Mouse (Mus musculus): ENCODE measurements at regions not wholly inside any gene's neighbourhood (a gene's known extent, or its start where the extent isn't known, plus 50 kb on each side); places are given as distances from the start of the nearest gene placed in this dataset.

DNA sequence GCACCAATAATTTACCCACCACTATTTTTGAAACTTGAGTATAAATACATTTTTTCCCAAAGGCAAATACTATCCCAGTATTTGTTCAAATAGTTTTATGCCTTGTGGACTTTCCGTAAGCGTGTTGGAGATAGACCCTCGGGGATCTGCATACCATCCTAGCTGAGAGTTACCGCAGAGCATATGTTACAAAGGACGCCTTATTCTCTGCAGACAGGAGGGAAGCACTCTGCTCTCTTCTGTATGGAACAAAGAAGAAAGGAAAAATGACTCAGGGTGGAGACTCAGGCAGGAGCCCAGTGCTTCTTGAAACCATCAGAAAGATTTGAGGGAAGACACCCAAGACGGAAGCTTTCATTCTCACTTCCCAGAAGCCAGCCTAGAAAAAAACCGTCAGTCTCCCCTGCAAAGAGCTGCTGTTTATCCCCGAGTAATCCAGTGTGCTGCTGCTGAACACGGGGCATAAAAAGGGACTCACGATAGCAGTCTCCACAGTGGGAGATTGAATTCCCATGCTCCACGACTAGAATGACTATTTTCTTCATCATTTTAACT lies 200.2 kb upstream of the Runx1 start:
- Histone ChIP-seq H3K36me3 (ENCODE audit: control insufficient read depth, insufficient read depth, low read length) (no peaks in the 10 kb centered on the region), H3K4me3 (ENCODE audit: insufficient read depth, low read depth, low read length) (no peak overlapping the region), H3K4me1 (ENCODE audit: control insufficient read depth, insufficient read depth, low read length) (no peaks in the 10 kb centered on the region), H3K27me3 (replicated peaks; ENCODE audit: control insufficient read depth, insufficient read depth, low read length) (no peaks in the 10 kb centered on the region), H3K27ac (ENCODE audit: insufficient read depth, low read depth, low read length) (no peak overlapping the region)
- WGBS, result 72% methylated on average over 11 of the region's 11 CpGs
- TF ChIP-seq CTCF (conservative IDR thresholded peaks at IDR 0.05; ENCODE audit: insufficient read depth, insufficient read length, low read depth, low read length) (no peak), POLR2A (IDR thresholded peaks at IDR 0.05; ENCODE audit: low read depth, low read length) (no peak)
- peak; percentile 8 for DNase-seq

- H3K4me1 ChIP-seq (ENCODE audit: control insufficient read depth, insufficient read depth, low read length), result no peaks in the 10 kb centered on the region
- H3K4me3 ChIP-seq (ENCODE audit: insufficient read depth, low read depth, low read length), result no peak overlapping the region
- no peak for DNase-seq
- no peak overlapping the region for H3K27ac ChIP-seq (ENCODE audit: insufficient read depth, low read depth, low read length)
- TF ChIP-seq POLR2A (IDR thresholded peaks at IDR 0.05; ENCODE audit: low read depth, low read length) (no peak), CTCF (conservative IDR thresholded peaks at IDR 0.05; ENCODE audit: insufficient read depth, insufficient read length, low read depth, low read length) (no peak)
- no peaks in the 10 kb centered on the region for H3K36me3 ChIP-seq (ENCODE audit: control insufficient read depth, insufficient read depth, low read length)
- H3K27me3 ChIP-seq (replicated peaks; ENCODE audit: control insufficient read depth, insufficient read depth, low read length), result no peaks in the 10 kb centered on the region
- WGBS, result 69% methylated on average over 7 of the region's 7 CpGs
Observed at GRCm38 (mm10) chr16:93019800-93020555, 194.0 kb upstream of the Runx1 start.

- Histone ChIP-seq H3K36me3 (ENCODE audit: control insufficient read depth, insufficient read depth, low read length) (no peaks in the 10 kb centered on the region), H3K4me1 (ENCODE audit: control insufficient read depth, insufficient read depth, low read length) (no peaks in the 10 kb centered on the region), H3K4me3 (ENCODE audit: insufficient read depth, low read depth, low read length) (no peak overlapping the region), H3K27me3 (replicated peaks; ENCODE audit: control insufficient read depth, insufficient read depth, low read length) (no peaks in the 10 kb centered on the region), H3K27ac (ENCODE audit: insufficient read depth, low read depth, low read length) (no peak overlapping the region)
- no peak for DNase-seq
- WGBS, result 48% methylated on average over 5 of the region's 5 CpGs
- TF ChIP-seq POLR2A (IDR thresholded peaks at IDR 0.05; ENCODE audit: low read depth, low read length) (no peak), CTCF (conservative IDR thresholded peaks at IDR 0.05; ENCODE audit: insufficient read depth, insufficient read length, low read depth, low read length) (no peak)
Observed at GRCm38 (mm10) chr16:93018766-93019165, 192.8 kb upstream of the Runx1 start.

DNA sequence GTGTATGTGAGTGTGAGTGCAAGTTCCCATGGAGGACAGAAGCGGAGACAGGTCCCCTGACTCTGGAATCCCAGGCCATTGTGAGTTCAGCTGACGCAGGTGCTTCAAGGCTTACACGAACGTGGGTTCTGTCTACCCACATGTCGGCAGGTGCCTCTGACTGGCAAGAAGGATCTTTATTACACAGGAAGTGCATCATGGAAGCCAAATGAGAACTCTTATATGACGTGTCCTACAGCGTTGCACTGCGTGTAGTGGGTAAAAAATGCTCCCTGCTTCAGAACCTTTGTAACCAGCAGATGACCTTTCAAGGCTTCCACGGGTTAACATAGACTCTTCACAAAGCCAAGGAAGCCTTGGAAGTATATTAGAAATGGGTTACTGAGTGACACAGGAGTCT lies 191.1 kb upstream of the Runx1 start:
- Histone ChIP-seq H3K36me3 (ENCODE audit: control insufficient read depth, insufficient read depth, low read length) (no peaks in the 10 kb centered on the region), H3K27ac (ENCODE audit: insufficient read depth, low read depth, low read length) (no peak overlapping the region), H3K27me3 (replicated peaks; ENCODE audit: control insufficient read depth, insufficient read depth, low read length) (no peaks in the 10 kb centered on the region), H3K4me1 (ENCODE audit: control insufficient read depth, insufficient read depth, low read length) (no peaks in the 10 kb centered on the region), H3K4me3 (ENCODE audit: insufficient read depth, low read depth, low read length) (no peak overlapping the region)
- TF ChIP-seq CTCF (conservative IDR thresholded peaks at IDR 0.05; ENCODE audit: insufficient read depth, insufficient read length, low read depth, low read length) (no peak), POLR2A (IDR thresholded peaks at IDR 0.05; ENCODE audit: low read depth, low read length) (no peak)
- 91% methylated on average over 9 of the region's 9 CpGs for WGBS
- no peak for DNase-seq

DNA sequence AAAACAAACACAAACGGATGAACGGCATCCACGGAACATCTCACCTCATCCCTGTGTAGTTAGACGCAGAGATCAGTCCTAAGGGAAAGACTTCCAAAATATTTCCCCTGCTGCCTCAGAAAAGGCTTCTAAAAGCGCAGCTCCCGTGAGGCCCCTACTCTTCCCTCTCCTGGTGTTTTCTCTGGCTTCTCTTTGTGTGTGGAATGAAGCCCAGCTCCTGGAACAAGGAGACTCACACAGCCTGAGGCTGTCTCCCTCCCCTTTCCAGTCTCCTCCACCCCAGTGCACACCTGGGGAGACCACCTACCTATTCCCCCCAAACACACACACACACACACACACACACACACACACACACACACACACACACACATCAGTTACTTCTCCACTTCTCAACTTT lies 189.7 kb upstream of the Runx1 start:
- Histone ChIP-seq H3K27me3 (replicated peaks; ENCODE audit: control insufficient read depth, insufficient read depth, low read length) (no peaks in the 10 kb centered on the region), H3K4me3 (ENCODE audit: insufficient read depth, low read depth, low read length) (no peak overlapping the region), H3K27ac (ENCODE audit: insufficient read depth, low read depth, low read length) (no peak overlapping the region), H3K36me3 (ENCODE audit: control insufficient read depth, insufficient read depth, low read length) (no peaks in the 10 kb centered on the region), H3K4me1 (ENCODE audit: control insufficient read depth, insufficient read depth, low read length) (no peaks in the 10 kb centered on the region)
- TF ChIP-seq POLR2A (IDR thresholded peaks at IDR 0.05; ENCODE audit: low read depth, low read length) (no peak), CTCF (conservative IDR thresholded peaks at IDR 0.05; ENCODE audit: insufficient read depth, insufficient read length, low read depth, low read length) (no peak)
- 61% methylated on average over 6 of the region's 6 CpGs for WGBS
- no peak for DNase-seq

GRCm38 (mm10) chr16:93014991-93015390 lies 189.0 kb upstream of the Runx1 start:
- H3K36me3 ChIP-seq (ENCODE audit: control insufficient read depth, insufficient read depth, low read length), result no peaks in the 10 kb centered on the region
- no peak overlapping the region for H3K4me3 ChIP-seq (ENCODE audit: insufficient read depth, low read depth, low read length)
- no peak for TF ChIP-seq POLR2A (IDR thresholded peaks at IDR 0.05; ENCODE audit: low read depth, low read length)
- no peak for TF ChIP-seq CTCF (conservative IDR thresholded peaks at IDR 0.05; ENCODE audit: insufficient read depth, insufficient read length, low read depth, low read length)
- H3K4me1 ChIP-seq (ENCODE audit: control insufficient read depth, insufficient read depth, low read length), result no peaks in the 10 kb centered on the region
- no peak overlapping the region for H3K27ac ChIP-seq (ENCODE audit: insufficient read depth, low read depth, low read length)
- WGBS, result 65% methylated on average over 9 of the region's 9 CpGs
- H3K27me3 ChIP-seq (replicated peaks; ENCODE audit: control insufficient read depth, insufficient read depth, low read length), result no peaks in the 10 kb centered on the region
- DNase-seq, result no peak

- no peaks in the 10 kb centered on the region for H3K4me1 ChIP-seq (ENCODE audit: control insufficient read depth, insufficient read depth, low read length)
- TF ChIP-seq CTCF (conservative IDR thresholded peaks at IDR 0.05; ENCODE audit: insufficient read depth, insufficient read length, low read depth, low read length) (no peak), POLR2A (IDR thresholded peaks at IDR 0.05; ENCODE audit: low read depth, low read length) (no peak)
- no peaks in the 10 kb centered on the region for H3K27me3 ChIP-seq (replicated peaks; ENCODE audit: control insufficient read depth, insufficient read depth, low read length)
- DNase-seq, result no peak
- H3K36me3 ChIP-seq (ENCODE audit: control insufficient read depth, insufficient read depth, low read length), result no peaks in the 10 kb centered on the region
- no peak overlapping the region for H3K27ac ChIP-seq (ENCODE audit: insufficient read depth, low read depth, low read length)
- no peak overlapping the region for H3K4me3 ChIP-seq (ENCODE audit: insufficient read depth, low read depth, low read length)
- WGBS, result 44% methylated on average over 8 of the region's 8 CpGs
Observed at GRCm38 (mm10) chr16:93013881-93014280, 187.9 kb upstream of the Runx1 start.

Data from kidney, adult 2 months (tissue).